Mouse (Mus musculus) embryonic facial prominence, embryonic 11.5 days (tissue): Measurements from ENCODE around the gene Rcan1. TPM values are rescaled to one million over a fixed set of nuclear protein-coding genes. Genes with fewer than 3 reads are reported as not detected.

Experiments
- ATAC-seq: fragments of 200-750 bp; cut with Nextera tagmentation; replicated peaks from 2 replicates; pipeline ENCODE4 v1.8.0; 2017; ENCODE audit warnings: low read depth; ENCODE audit not compliant: insufficient number of reproducible peaks, low FRiP score, low TSS enrichment
- DNase-seq: peaks from one replicate; pipeline ENCODE4 v3.0.0-alpha.2; 2015; ENCODE audit warnings: low spot score
- H3K27ac ChIP-seq: fragments of 300-500 bp; sonication (generic); replicated peaks from 2 replicates; pipeline ENCODE4 v1.5.1; 2014; ENCODE audit warnings: mild to moderate bottlenecking, low read depth, low read length, control low read depth
- H3K27me3 ChIP-seq: fragments of 300-500 bp; sonication (generic); 2 replicates; pipeline ENCODE4 v1.6.1; 2014; ENCODE audit warnings: mild to moderate bottlenecking, low read length, moderate library complexity, mixed read lengths; ENCODE audit not compliant: control insufficient read depth, insufficient read depth
- H3K36me3 ChIP-seq: fragments of 300-500 bp; sonication (generic); replicated peaks from 2 replicates; pipeline ENCODE4 v1.6.1; 2014; ENCODE audit warnings: low read depth, mild to moderate bottlenecking, low read length, moderate library complexity, mixed read lengths; ENCODE audit not compliant: control insufficient read depth, insufficient read depth
- H3K4me1 ChIP-seq: fragments of 300-500 bp; sonication (generic); 2 replicates; pipeline ENCODE4 v1.6.1; 2014; ENCODE audit warnings: low read length, mixed read lengths; ENCODE audit not compliant: control insufficient read depth, insufficient read depth
- H3K4me2 ChIP-seq: fragments of 300-500 bp; sonication (generic); 2 replicates; pipeline ENCODE4 v1.6.1; 2014; ENCODE audit warnings: low read depth, mild to moderate bottlenecking, control low read depth, low read length, moderate library complexity
- H3K4me3 ChIP-seq: fragments of 300-500 bp; sonication (generic); 2 replicates; pipeline ENCODE4 v1.5.1; 2014; ENCODE audit warnings: low read depth, low read length, control low read depth
- H3K9ac ChIP-seq: fragments of 300-500 bp; sonication (generic); replicated peaks from 2 replicates; pipeline ENCODE4 v1.6.1; 2014; ENCODE audit warnings: mild to moderate bottlenecking, control low read depth, low read length
- H3K9me3 ChIP-seq: fragments of 300-500 bp; sonication (generic); replicated peaks from 2 replicates; pipeline ENCODE4 v1.6.1; 2016; ENCODE audit warnings: mild to moderate bottlenecking, low read length, inconsistent platforms, mixed read lengths; ENCODE audit not compliant: control insufficient read depth
- WGBS: fragments of 180-500 bp; shearing (Covaris S2); extraction: QIAGEN DNeasy Blood & Tissue Kit; methylation state at CpG from one replicate; pipeline ENCODE4 v1.1.7; 2014; 5-methylcytosine and 5-hydroxymethylcytosine counted together
- polyA plus RNA-seq: library from polyadenylated mRNA; unstranded; fragments of >200 nt; fragmentation: Nextera tagmentation; extraction: Ambion mirVana; gene quantifications from 2 replicates; pipeline ENCODE4 v1.2.1, GENCODE M21; 2014

Rcan1 gene
- polyA plus RNA-seq, 1 experiment from 2014 or later: 36.6 TPM

DNA sequence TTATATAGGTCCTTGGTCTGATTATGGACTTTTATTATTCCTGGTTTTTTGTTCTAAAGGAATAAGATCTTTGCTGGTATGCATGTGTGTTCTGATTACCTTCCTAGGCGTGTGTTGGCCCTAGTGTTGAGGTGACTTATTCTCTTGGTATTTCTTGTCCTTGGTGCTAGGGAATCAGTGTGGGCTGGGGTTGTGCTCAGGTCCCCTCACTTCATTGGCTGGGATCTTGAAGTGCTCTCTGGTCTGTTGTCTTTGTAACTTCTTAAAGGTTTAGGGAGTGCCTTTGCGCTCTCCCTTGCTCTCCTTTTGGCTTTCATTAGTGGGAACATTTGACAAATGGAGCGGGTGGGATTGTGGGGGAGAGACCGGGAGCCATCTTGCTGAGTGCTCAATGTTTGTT, 36.9 kb upstream of the Rcan1 start:
- Histone ChIP-seq H3K4me1 (no peaks in the 10 kb centered on the region), H3K9ac (no peak overlapping the region), H3K27me3 (no peaks in the 10 kb centered on the region), H3K9me3 (no peaks in the 10 kb centered on the region), H3K4me2 (no peak overlapping the region), H3K27ac (no peak overlapping the region), H3K36me3 (no peaks in the 10 kb centered on the region), H3K4me3 (no peak overlapping the region)
- no peak for DNase-seq
- 85% methylated on average over 4 of the region's 4 CpGs for WGBS
- ATAC-seq: no peak

DNA sequence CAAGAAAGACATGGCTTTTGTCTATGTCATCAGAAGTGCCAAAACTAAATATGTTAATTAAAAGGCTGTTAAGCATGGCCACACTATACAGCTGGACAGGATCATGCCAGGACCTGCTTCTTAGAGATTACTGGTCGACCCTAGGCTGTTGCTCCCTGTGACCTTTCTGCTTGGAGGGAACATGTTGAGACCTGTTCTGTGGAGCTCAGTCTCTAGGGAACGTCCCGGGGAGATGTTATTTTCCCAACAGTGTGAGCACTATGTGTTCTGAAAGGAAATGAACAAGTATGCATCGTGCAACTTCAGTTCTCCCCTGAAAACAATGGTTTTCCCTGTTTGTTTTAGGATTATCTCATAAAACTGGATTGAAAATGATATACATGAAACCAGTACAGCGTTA, 32.4 kb upstream of the Rcan1 start:
- Histone ChIP-seq H3K27ac (no peak overlapping the region), H3K27me3 (peaks cover 19% of the 10 kb centered on the region), H3K4me1 (no peaks in the 10 kb centered on the region; the same call in 1 of the 2 replicates), H3K36me3 (no peaks in the 10 kb centered on the region), H3K4me2 (no peak overlapping the region), H3K4me3 (no peak overlapping the region), H3K9me3 (no peaks in the 10 kb centered on the region), H3K9ac (no peak overlapping the region)
- ATAC-seq (no peak), DNase-seq (no peak)
- WGBS: 55% methylated on average over 5 of the region's 5 CpGs

DNA sequence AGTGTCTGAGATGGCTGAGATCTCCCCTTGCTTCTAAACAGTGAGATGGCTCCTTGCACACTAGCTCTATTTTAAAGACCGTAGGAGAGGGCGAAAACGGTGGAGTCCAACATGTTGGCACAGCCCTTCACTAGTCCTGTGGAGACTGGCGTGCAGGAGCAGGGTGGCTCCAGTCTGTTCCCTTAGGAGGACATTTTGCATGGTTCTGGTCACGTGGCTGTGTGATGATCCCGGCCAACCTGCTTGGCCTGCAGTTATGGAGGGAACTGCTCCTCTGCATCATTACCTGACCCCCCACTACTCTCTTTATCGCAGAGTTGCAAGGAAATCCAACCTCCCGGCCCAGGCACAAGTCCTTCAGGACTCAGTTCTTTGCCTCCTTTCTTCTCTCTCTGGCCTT, 29.9 kb upstream of the Rcan1 start:
- H3K36me3 ChIP-seq: no peaks in the 10 kb centered on the region
- ATAC-seq: no peak
- no peak for DNase-seq
- 80% methylated on average over 8 of the region's 8 CpGs for WGBS
- no peak overlapping the region for H3K27ac ChIP-seq
- no peaks in the 10 kb centered on the region; the same call in 1 of the 2 replicates for H3K4me1 ChIP-seq
- peaks cover 26% of the 10 kb centered on the region for H3K27me3 ChIP-seq
- no peak overlapping the region for H3K9ac ChIP-seq
- H3K4me2 ChIP-seq: no peak overlapping the region
- H3K9me3 ChIP-seq: no peaks in the 10 kb centered on the region
- no peak overlapping the region for H3K4me3 ChIP-seq

DNA sequence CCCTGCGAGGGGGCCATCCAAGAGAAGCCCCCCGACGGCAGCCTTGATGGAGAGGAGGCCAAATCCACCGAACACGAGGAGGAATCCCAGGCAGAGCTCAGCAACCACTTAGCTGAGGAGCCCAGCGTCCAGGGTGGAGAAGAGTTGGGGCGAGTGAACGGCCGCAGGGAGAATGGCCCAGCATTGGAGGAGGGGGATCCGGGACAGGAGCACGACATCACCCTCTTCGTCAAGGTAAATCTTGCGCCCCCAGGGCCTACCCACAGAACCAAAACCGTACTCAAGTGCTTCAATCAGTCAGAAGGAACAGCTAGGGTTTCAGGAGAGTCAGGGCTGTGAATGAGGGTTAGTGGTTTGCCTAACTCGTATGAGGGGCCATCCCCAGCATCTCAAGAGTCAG, 28.7 kb upstream of the Rcan1 start:
- DNase-seq (no peak), ATAC-seq (no peak)
- Histone ChIP-seq H3K4me3 (peak overlapping the region; percentile 43), H3K9me3 (no peaks in the 10 kb centered on the region), H3K27ac (no peak overlapping the region), H3K9ac (no peak overlapping the region; the same call in 1 of the 2 replicates), H3K36me3 (no peaks in the 10 kb centered on the region), H3K4me1 (no peaks in the 10 kb centered on the region; the same call in 1 of the 2 replicates), H3K27me3 (peaks cover 26% of the 10 kb centered on the region), H3K4me2 (peak overlapping the region; percentile 87)
- WGBS: 15% methylated on average over 15 of the region's 15 CpGs

DNA sequence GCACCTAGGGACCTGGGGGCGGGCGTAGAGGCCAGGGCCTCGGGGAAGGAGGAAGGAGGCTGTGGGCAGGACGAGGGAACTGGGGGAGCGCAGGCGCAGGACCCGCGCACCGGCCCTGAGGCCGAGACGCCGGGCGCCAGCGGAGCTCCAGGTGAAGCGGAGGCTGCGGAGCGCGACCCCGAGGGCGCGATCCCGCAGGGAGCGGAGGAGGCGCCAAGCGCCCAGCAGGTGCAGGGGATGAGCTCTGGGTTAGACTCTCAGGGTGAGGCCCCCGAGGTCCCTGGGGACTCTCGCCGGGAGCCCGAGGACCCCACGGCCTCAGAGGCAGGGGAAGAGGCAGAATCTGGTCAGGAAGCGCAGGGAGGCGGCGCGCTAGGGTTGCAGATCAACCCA, 27.9 kb upstream of the Rcan1 start:
- H3K9ac ChIP-seq: peak overlapping the region; percentile 40
- ATAC-seq: peak; percentile 49; the same call in 1 of the 2 replicates
- WGBS: under 1% methylated on average over 34 of the region's 34 CpGs
- H3K4me1 ChIP-seq: no peaks in the 10 kb centered on the region; the same call in 1 of the 2 replicates
- H3K36me3 ChIP-seq: no peaks in the 10 kb centered on the region
- peak overlapping the region; percentile 87 for H3K4me2 ChIP-seq
- peak; percentile 40 for DNase-seq
- H3K4me3 ChIP-seq: peak overlapping the region; percentile 43
- H3K9me3 ChIP-seq: no peaks in the 10 kb centered on the region
- H3K27ac ChIP-seq: no peak overlapping the region
- H3K27me3 ChIP-seq: peaks cover 26% of the 10 kb centered on the region

DNA sequence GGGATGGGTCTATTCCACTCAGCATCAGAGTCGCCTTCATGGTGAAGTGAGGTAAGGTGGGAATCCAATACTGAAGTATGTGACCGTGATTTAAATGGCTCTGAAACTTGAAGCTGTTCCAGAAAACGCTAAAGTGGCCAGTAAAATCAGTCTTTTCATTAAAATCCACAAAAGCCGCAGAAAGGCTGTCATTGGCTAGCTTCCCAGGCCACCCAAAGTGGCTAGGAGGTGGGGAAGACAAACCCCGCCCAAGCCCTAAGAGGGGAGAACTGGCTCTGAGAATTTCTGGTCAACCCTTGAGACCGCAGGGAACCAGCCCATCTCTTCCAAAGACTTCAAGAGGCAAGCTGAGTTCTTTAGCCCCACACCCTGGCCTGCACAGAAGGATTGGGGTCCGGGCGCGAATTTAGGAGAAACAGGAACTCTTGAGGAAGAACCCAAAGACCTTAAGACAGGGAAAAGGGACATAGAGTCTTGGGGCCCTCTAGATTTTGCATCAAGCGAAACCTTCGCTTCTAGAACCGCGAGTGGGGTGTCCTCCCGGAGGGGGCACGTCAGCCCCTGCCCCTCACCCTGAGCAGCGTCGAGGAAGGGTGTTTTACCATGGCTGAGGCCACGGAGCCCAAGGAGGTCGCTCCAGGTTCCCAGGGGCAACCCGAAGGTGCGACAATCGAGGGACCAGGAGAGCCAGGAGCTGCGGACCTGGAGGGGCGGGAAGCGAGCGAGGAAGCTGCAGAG, 27.4 kb upstream of the Rcan1 start:
- Histone ChIP-seq H3K4me2 (peak overlapping the region; percentile 87), H3K36me3 (no peaks in the 10 kb centered on the region), H3K9me3 (no peaks in the 10 kb centered on the region), H3K27me3 (peaks cover 26% of the 10 kb centered on the region), H3K4me3 (peak overlapping the region; percentile 43), H3K4me1 (no peaks in the 10 kb centered on the region; the same call in 1 of the 2 replicates), H3K9ac (peak overlapping the region; percentile 40), H3K27ac (no peak overlapping the region)
- 7% methylated on average over 26 of the region's 26 CpGs for WGBS
- peak; percentile 32; the same call in 1 of the 2 replicates for ATAC-seq
- no peak for DNase-seq

DNA sequence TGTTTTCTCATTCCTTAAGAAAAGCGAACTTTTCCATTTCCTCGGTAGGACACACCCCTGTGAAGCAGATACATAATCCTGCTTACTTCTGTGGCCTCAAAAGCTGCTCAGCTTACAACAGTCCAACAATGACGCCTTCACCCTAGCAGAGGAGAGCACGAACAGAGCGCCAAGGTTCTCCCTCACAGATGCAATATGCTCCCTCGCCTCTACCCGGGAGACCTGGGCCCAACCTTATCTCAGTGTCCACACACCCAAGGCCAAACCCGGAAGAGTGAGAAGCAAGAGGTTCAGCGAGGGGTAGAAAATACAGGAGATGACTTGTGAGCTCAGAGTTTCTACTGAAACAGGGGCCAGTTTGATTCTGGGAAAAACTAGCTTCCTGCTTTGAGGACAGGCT, 18.7 kb upstream of the Rcan1 start:
- ATAC-seq (no peak), DNase-seq (no peak)
- WGBS: 69% methylated on average over 9 of the region's 9 CpGs
- Histone ChIP-seq H3K27ac (no peak overlapping the region), H3K4me1 (no peaks in the 10 kb centered on the region), H3K27me3 (no peaks in the 10 kb centered on the region), H3K4me2 (no peak overlapping the region), H3K9ac (no peak overlapping the region), H3K36me3 (no peaks in the 10 kb centered on the region), H3K9me3 (no peaks in the 10 kb centered on the region), H3K4me3 (no peak overlapping the region)

DNA sequence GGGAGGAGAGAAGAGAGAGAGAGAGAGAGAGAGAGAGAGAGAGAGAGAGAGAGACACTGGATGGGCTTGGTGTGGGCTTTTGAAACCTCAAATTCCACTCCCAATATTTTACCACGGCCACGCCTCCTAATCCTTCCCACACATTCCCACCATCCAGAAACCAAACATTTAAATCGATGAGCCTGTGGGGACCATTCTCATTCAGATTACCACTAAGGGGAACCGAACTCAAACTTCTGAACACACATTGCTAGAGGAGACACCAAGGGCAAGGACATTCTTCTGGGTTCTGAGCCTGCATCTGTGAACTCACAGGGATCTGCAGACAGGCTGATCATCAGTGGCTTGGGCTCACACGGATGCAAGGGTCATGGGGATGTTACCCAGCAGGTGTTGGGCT, 17.8 kb upstream of the Rcan1 start:
- Histone ChIP-seq H3K36me3 (no peaks in the 10 kb centered on the region), H3K27me3 (no peaks in the 10 kb centered on the region), H3K9ac (no peak overlapping the region), H3K4me3 (no peak overlapping the region), H3K27ac (no peak overlapping the region), H3K4me2 (no peak overlapping the region), H3K9me3 (no peaks in the 10 kb centered on the region), H3K4me1 (no peaks in the 10 kb centered on the region)
- ATAC-seq: no peak
- no peak for DNase-seq
- whole genome bisulfite sequencing: 92% methylated on average over 5 of the region's 5 CpGs
